Mouse (Mus musculus): ENCODE results near the gene Tnfsf10. TPM values are rescaled to one million over a fixed set of nuclear protein-coding genes. Genes with fewer than 3 reads are reported as not detected.

The Tnfsf10 gene
- polyA plus RNA-seq, 1 experiment from 2014 or later: not detected

DNA sequence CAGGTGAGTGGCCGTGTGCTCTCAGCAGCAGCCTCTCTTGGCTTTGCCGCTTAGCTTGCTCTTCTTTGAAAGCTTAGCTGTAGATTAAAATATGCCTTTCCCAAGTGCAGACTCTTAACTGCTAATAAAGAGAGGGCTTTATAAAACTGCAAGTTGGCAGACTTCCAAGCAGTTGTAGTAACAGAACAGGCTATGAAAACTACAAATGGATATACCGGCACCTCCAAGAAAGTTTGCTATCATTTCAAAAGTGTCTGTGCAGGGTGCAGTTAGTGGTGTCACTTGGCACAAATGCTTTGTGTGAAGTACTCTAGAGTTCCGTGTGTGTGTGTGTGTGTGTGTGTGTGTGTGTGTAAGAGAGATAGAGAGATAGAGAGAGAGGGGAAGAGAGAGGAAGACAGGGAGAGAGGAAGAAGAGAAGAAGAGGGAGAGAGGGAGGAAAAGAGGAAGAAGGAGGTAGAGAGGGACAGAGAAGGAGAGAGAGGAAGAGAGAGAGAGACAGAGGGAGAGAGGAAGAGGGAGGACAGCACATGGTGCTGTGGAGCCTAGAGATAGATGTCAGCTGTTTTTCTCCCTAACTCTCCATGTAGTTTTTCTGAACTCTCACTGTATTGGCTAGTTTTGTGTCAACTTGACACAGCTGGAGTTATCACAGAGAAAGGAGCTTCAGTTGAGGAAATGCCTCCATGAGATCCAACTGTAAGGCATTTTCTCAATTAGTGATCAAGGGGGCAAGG lies 628 bp downstream of the Tnfsf10 start:
- DNase-seq (ENCODE audit: low spot score): no peak
- H3K4me3 ChIP-seq: no peak overlapping the region
- 79% methylated on average over 4 of the region's 4 CpGs for WGBS

DNA sequence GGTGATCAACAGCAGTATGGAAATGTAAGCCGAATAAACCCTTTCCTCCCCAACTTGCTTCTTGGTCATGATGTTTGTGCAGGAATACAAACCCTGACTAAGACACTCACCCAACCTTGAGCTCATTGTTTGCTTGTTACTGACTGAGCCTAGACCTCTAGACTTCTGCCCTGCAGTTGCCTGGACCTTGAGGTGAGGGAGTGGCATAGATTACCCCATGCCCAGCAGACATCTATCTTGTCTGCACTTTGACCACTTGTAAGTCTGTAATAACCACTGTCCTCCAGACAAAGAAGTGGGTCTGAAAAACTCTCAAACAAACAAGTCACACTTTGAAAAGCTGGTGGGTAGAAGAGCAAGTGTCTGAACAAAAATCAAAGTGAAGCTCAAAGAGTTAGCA lies 2.8 kb downstream of the Tnfsf10 start:
- H3K4me3 ChIP-seq: no peak overlapping the region
- H3K27ac ChIP-seq: no peak overlapping the region
- H3K9me3 ChIP-seq: no peaks in the 10 kb centered on the region
- H3K27me3 ChIP-seq (ENCODE audit: insufficient read depth, poor library complexity, severe bottlenecking): no peaks in the 10 kb centered on the region
- H3K4me1 ChIP-seq: no peaks in the 10 kb centered on the region
- no peak for DNase-seq (ENCODE audit: low spot score)
- no peaks in the 10 kb centered on the region for H3K36me3 ChIP-seq
- 100% methylated on average over 1 of the region's 1 CpGs for WGBS

More for the DNA sequence above, 628 bp downstream of the Tnfsf10 start:
- H3K9me3 ChIP-seq: no peaks in the 10 kb centered on the region
- no peaks in the 10 kb centered on the region for H3K36me3 ChIP-seq
- H3K4me1 ChIP-seq: no peaks in the 10 kb centered on the region
- H3K27ac ChIP-seq: no peak overlapping the region
- H3K27me3 ChIP-seq (ENCODE audit: insufficient read depth, poor library complexity, severe bottlenecking): no peaks in the 10 kb centered on the region

DNA sequence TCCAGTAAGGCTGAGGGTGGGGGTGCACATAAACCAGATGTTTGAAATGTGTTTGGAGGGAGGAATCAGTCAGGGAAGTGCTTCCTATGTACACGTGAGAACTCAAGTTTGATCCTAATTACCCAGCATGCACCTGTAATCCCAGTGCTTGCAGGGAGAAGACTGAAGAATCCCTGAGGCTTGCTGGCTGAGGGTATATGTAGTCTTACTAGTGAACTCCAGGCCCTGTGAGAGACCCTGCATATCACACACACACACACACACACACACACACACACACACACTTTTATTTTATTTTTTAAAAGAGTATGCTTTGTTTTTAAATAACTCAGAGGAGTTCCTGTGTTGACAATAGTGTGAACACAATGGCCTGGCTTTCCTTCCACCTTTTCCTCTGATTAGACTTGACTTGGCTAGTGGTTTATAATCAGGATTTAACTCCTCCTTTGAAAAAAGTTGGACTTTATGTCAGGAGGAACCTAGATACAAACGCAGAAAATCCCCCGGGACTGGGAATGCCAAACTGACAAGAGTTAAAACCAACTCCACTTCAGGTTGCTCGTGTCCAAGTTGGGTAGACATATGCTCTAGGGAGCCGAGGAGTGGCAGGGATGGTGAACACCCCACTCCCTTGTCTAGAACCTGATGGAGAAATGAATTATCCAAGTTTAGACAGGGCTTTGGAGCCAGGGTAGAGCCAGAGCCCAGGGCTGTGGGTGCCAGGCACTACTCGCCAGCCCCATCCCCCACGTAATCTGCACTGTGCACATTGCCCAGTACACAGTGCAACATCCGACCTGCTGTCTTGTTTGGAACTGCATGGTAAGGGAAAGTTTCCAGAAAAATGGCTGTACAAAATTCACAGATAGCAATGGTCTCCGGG lies 4.0 kb downstream of the Tnfsf10 start:
- H3K36me3 ChIP-seq: no peaks in the 10 kb centered on the region
- WGBS: 70% methylated on average over 9 of the region's 9 CpGs
- H3K27me3 ChIP-seq (ENCODE audit: insufficient read depth, poor library complexity, severe bottlenecking): no peaks in the 10 kb centered on the region
- no peak overlapping the region for H3K4me3 ChIP-seq
- no peaks in the 10 kb centered on the region for H3K4me1 ChIP-seq
- no peak overlapping the region for H3K27ac ChIP-seq
- DNase-seq (ENCODE audit: low spot score): no peak
- H3K9me3 ChIP-seq: no peaks in the 10 kb centered on the region

DNA sequence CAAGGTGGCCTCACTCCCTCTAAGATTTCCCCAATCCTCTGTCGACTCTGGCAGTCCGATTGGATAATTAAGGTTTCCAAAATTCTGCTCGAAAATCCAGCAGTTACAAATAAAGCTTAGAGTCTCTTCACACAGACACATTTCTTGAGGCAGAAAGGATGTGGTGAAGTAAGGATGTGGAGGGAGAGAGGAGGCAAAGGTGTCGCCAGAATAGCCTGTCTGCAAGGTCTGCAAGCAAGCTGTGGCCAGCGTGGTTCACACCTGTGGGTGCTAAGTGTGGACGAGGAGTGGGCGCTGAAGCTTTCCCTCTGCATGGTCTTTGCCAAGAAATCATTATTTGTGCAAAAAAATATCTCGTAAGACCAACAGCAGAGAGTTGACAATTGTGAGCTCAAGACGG lies 5.8 kb downstream of the Tnfsf10 start:
- H3K36me3 ChIP-seq: no peaks in the 10 kb centered on the region
- H3K4me1 ChIP-seq: no peaks in the 10 kb centered on the region
- no peaks in the 10 kb centered on the region for H3K27me3 ChIP-seq (ENCODE audit: insufficient read depth, poor library complexity, severe bottlenecking)
- no peak overlapping the region for H3K27ac ChIP-seq
- no peaks in the 10 kb centered on the region for H3K9me3 ChIP-seq
- WGBS: 78% methylated on average over 9 of the region's 9 CpGs
- no peak for DNase-seq (ENCODE audit: low spot score)
- no peak overlapping the region for H3K4me3 ChIP-seq

DNA sequence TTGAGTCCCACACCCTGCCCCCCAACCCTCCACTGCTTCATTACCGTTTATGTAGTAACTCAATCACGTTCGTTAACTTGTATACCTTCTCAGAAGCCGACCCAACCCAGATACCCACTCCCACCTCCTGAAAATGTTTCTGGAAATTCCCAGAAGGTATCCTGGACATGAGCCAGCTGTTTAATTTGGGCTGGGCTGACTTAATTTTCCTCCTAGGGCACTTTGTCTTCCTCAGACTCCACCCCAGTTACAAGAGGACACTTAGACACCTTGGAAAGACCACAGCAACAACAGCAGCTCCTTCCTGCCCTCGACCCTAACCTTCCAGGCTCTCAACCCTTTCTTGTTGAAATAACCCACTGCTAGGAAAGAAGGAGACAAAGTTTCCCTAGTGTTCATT lies 6.7 kb downstream of the Tnfsf10 start:
- DNase-seq (ENCODE audit: low spot score): no peak
- Histone ChIP-seq H3K27me3 (ENCODE audit: insufficient read depth, poor library complexity, severe bottlenecking) (no peaks in the 10 kb centered on the region), H3K27ac (no peak overlapping the region), H3K4me3 (no peak overlapping the region), H3K9me3 (no peaks in the 10 kb centered on the region), H3K4me1 (no peaks in the 10 kb centered on the region), H3K36me3 (no peaks in the 10 kb centered on the region)
- 74% methylated on average over 5 of the region's 5 CpGs for WGBS

DNA sequence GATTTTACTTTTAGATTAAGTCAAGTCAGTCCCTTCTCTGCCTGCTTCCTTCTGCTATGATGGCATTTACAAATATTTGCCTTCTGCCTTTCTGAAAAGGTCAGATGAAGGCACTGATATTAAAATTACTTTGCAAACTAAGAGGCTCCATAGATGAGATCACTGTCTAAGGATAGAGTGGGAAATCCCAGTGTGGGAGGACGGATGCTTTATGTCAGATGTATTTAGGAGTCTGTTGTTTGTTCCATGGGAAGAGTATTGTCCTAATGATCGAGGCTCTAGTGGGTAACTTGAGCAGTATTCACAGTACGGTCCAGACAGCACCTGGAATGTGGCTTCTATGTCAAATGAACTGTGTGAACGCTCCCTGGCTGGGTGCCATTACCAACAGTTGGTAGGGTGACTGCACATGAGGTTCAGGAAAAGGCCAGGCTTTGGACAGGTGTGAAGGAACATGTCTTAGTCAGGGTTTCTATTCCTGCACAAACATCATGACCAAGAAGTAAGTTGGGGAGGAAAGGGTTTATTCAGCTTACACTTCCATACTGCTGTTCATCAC lies 9.9 kb downstream of the Tnfsf10 start:
- Histone ChIP-seq H3K4me3 (no peak overlapping the region), H3K27ac (no peak overlapping the region), H3K4me1 (no peaks in the 10 kb centered on the region), H3K9me3 (no peaks in the 10 kb centered on the region), H3K27me3 (ENCODE audit: insufficient read depth, poor library complexity, severe bottlenecking) (no peaks in the 10 kb centered on the region), H3K36me3 (no peaks in the 10 kb centered on the region)
- DNase-seq (ENCODE audit: low spot score): no peak
- WGBS: 78% methylated on average over 4 of the region's 4 CpGs

DNA sequence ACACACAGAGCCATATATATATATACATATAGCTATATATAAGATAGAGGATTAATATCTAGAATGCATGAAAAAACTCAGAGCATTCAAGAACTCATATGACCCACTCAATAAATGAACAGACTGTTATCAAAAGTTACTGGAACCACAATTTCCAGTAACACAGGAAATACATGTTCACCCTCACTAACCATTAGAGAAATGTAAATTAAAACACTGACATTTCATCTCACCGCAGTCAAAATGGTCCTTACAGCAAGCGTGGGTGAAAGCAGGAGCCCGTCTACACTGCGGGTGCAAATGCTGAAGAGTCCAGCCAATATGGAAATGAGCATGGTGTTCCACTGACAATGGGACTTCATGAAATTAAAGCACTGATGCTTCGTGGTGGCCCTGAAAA lies 13.9 kb downstream of the Tnfsf10 start:
- 83% methylated on average over 5 of the region's 5 CpGs for WGBS
- H3K9me3 ChIP-seq: no peaks in the 10 kb centered on the region

DNA sequence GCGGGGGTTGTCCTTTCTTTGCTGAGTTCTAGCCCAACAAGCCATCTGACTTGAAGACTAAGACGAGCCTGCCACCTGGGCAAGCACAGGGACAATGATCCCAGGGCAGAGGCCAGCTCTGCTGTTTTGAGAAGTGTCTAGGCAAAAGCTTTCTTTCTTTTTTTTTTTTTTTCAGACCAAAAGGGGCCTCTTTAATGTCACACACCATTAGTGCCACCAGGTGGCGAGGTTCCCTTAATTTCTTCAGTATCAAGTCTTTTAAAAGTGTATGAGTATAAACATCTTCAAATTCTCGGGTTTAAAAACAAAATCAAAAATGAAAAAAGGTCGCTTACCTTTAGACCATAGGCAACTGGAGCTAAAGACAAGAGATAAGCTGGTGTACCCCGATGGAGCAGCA lies 21.6 kb downstream of the Tnfsf10 start:
- Histone ChIP-seq H3K9me3 (no peaks in the 10 kb centered on the region), H3K27ac (no peak overlapping the region), H3K4me3 (no peak overlapping the region), H3K36me3 (no peaks in the 10 kb centered on the region), H3K4me1 (no peaks in the 10 kb centered on the region), H3K27me3 (ENCODE audit: insufficient read depth, poor library complexity, severe bottlenecking) (no peaks in the 10 kb centered on the region)
- no peak for DNase-seq (ENCODE audit: low spot score)
- WGBS: 30% methylated on average over 6 of the region's 6 CpGs

More for the DNA sequence above, 13.9 kb downstream of the Tnfsf10 start:
- Histone ChIP-seq H3K4me3 (no peak overlapping the region), H3K4me1 (no peaks in the 10 kb centered on the region), H3K36me3 (no peaks in the 10 kb centered on the region), H3K27ac (no peak overlapping the region), H3K27me3 (ENCODE audit: insufficient read depth, poor library complexity, severe bottlenecking) (no peaks in the 10 kb centered on the region)
- DNase-seq (ENCODE audit: low spot score): no peak

DNA sequence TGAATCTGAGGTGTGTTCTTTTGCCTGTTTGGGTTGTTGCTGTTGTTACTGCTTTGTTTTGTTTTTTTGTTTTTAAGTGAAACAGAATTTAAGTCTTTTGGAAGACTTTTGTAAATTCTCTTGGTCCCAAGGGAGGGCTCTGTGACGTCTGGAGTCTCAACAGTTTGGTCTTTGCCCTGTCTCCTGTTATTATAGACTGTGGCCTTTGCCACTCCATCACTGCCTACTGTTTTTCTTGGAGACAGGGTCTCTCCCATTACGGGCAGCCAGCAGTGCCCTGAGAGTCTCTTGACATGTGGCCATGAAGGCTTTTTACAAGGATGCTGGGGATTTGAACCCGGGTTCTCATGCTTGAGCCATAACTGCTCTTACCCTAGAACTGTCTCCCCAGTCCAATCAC lies 22.1 kb downstream of the Tnfsf10 start:
- WGBS: 62% methylated on average over 3 of the region's 3 CpGs
- no peak for DNase-seq (ENCODE audit: low spot score)
- Histone ChIP-seq H3K4me3 (no peak overlapping the region), H3K36me3 (no peaks in the 10 kb centered on the region), H3K27me3 (ENCODE audit: insufficient read depth, poor library complexity, severe bottlenecking) (no peaks in the 10 kb centered on the region), H3K27ac (no peak overlapping the region), H3K4me1 (no peaks in the 10 kb centered on the region), H3K9me3 (no peaks in the 10 kb centered on the region)

DNA sequence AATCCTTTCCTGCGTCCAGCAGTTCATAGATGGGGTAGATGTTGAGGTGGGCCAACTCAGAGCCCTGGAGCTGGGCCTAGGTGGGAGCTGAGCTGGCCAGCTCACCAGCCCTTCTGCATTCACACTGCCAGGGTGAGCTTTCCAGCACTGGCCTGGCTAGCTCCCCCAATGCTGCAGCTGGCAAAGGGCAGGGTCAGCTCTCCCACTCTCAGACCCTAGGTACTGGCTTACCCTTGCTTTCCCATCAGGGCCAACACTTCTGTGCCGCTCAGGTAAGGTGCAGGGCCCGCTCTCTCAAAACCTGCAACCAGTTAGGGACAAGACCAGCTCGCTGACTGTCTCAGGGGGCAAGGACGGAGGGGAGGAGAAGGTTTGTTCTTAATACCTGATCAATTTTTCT lies 23.9 kb downstream of the Tnfsf10 start:
- Histone ChIP-seq H3K9me3 (no peaks in the 10 kb centered on the region), H3K36me3 (no peaks in the 10 kb centered on the region), H3K4me3 (no peak overlapping the region), H3K27ac (no peak overlapping the region), H3K4me1 (no peaks in the 10 kb centered on the region), H3K27me3 (ENCODE audit: insufficient read depth, poor library complexity, severe bottlenecking) (no peaks in the 10 kb centered on the region)
- 81% methylated on average over 5 of the region's 5 CpGs for WGBS
- DNase-seq (ENCODE audit: low spot score): no peak

DNA sequence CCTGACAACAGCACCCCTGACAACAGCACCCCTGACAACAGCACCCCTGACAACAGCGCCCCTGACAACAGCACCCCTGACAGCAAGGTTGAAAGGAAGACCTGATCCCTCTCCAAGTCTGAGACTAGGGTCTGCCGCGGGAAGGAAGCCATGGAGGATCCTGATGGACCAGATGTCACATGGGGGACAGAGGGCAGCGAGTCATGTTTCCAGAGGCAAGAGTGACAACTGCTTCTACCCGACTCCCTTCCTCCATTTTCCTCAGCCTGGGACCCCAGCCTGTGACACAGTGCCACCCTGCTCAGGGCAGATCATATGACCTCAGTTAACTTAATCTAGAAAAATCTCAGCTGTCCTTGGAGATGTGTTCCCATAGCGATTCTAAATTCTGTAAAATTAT lies 25.6 kb downstream of the Tnfsf10 start:
- 59% methylated on average over 6 of the region's 6 CpGs for WGBS
- H3K27me3 ChIP-seq (ENCODE audit: insufficient read depth, poor library complexity, severe bottlenecking): no peaks in the 10 kb centered on the region
- H3K4me3 ChIP-seq: no peak overlapping the region
- no peak overlapping the region for H3K27ac ChIP-seq
- no peaks in the 10 kb centered on the region for H3K9me3 ChIP-seq
- H3K4me1 ChIP-seq: no peaks in the 10 kb centered on the region
- no peak for DNase-seq (ENCODE audit: low spot score)
- no peaks in the 10 kb centered on the region for H3K36me3 ChIP-seq

DNA sequence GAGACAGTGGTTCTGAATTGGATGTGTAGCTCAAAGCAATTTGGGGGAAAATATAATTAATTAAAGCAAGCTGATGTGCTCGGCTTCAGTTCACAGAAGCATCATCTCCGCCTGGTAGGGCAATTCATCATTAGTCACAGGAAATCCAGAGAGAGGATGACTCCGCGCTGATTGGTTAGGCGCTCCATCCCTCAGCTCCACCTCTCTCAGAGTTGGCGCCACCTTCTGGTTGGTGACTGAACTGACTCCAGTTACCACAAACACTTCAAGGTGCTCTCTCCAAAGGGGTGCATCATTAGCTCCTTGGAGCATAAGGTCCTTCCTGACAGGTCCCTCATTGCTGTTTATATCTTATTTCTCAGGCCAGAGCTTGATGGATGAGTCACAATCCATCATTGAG lies 28.7 kb downstream of the Tnfsf10 start:
- no peak for DNase-seq (ENCODE audit: low spot score)
- Histone ChIP-seq H3K27me3 (ENCODE audit: insufficient read depth, poor library complexity, severe bottlenecking) (no peaks in the 10 kb centered on the region), H3K4me1 (no peaks in the 10 kb centered on the region), H3K9me3 (no peaks in the 10 kb centered on the region), H3K36me3 (no peaks in the 10 kb centered on the region), H3K27ac (no peak overlapping the region), H3K4me3 (no peak overlapping the region)
- 49% methylated on average over 6 of the region's 6 CpGs for WGBS

DNA sequence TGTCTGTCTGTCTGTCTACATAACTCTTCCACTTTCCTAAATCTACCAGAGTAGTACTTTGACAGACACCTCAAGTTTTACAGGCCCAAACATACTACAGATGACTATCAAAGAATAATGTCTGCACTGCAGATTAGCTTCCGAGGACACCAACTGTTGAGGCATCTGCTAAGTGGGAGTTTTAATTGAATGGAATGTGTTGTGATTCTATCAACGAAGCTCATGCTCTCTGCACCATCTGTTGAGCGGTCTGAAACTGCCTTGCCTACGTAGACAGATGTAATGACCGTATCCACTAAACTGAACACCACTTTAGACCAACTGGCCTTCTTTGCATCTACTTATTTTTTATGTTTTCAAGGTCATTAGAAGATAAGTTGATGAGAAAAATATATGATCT lies 31.6 kb downstream of the Tnfsf10 start:
- no peak overlapping the region for H3K4me3 ChIP-seq
- H3K27ac ChIP-seq: no peak overlapping the region
- no peaks in the 10 kb centered on the region for H3K36me3 ChIP-seq
- WGBS: 76% methylated on average over 5 of the region's 5 CpGs
- no peaks in the 10 kb centered on the region for H3K27me3 ChIP-seq (ENCODE audit: insufficient read depth, poor library complexity, severe bottlenecking)
- DNase-seq (ENCODE audit: low spot score): no peak
- no peaks in the 10 kb centered on the region for H3K4me1 ChIP-seq
- no peaks in the 10 kb centered on the region for H3K9me3 ChIP-seq

All from heart, embryonic 10.5 days (tissue).